Mouse (Mus musculus): ENCODE data around the gene Kdelr2. TPM values are rescaled to one million over a fixed set of nuclear protein-coding genes. Genes with fewer than 3 reads are reported as not detected.

Gene Kdelr2
- polyA plus RNA-seq, 1 experiment = 4.8 TPM

GRCm38 (mm10) chr5:143410841-143411395 is 7.3 kb downstream of the Kdelr2 start:
- TF ChIP-seq GATA1 (IDR thresholded peaks at IDR 0.05; ENCODE audit: low read length) (no peak), TAL1 (IDR thresholded peaks at IDR 0.05; ENCODE audit: low read length) (no peak)
- Histone ChIP-seq H3K4me1 (ENCODE audit: control insufficient read depth) (peaks cover 42% of the 10 kb centered on the region), H3K36me3 (ENCODE audit: control insufficient read depth) (peaks cover 88% of the 10 kb centered on the region), H3K4me3 (replicated peaks) (no peak overlapping the region), H3K9me3 (ENCODE audit: control insufficient read depth, low read length) (peaks cover 27% of the 10 kb centered on the region), H3K27me3 (ENCODE audit: control insufficient read depth) (no peaks in the 10 kb centered on the region; the same call in 1 of the 2 replicates)

- Histone ChIP-seq H3K36me3 (ENCODE audit: control insufficient read depth) (peaks cover 73% of the 10 kb centered on the region), H3K27me3 (ENCODE audit: control insufficient read depth) (no peaks in the 10 kb centered on the region), H3K9me3 (ENCODE audit: control insufficient read depth, low read length) (no peaks in the 10 kb centered on the region; the same call in 1 of the 2 replicates), H3K4me1 (ENCODE audit: control insufficient read depth) (peaks cover 2% of the 10 kb centered on the region), H3K4me3 (replicated peaks) (no peak overlapping the region)
- TF ChIP-seq GATA1 (IDR thresholded peaks at IDR 0.05; ENCODE audit: low read length) = no peak
- no peak for TF ChIP-seq TAL1 (IDR thresholded peaks at IDR 0.05; ENCODE audit: low read length)
Measured at GRCm38 (mm10) chr5:143421484-143421883, 17.8 kb downstream of the Kdelr2 start.

GRCm38 (mm10) chr5:143422990-143423389 is 19.4 kb downstream of the Kdelr2 start:
- Histone ChIP-seq H3K9me3 (ENCODE audit: control insufficient read depth, low read length) (no peaks in the 10 kb centered on the region), H3K27me3 (ENCODE audit: control insufficient read depth) (no peaks in the 10 kb centered on the region), H3K4me1 (ENCODE audit: control insufficient read depth) (peaks cover 2% of the 10 kb centered on the region), H3K36me3 (ENCODE audit: control insufficient read depth) (peaks cover 58% of the 10 kb centered on the region), H3K4me3 (replicated peaks) (no peak overlapping the region)
- TF ChIP-seq GATA1 (IDR thresholded peaks at IDR 0.05; ENCODE audit: low read length) = no peak
- TF ChIP-seq TAL1 (IDR thresholded peaks at IDR 0.05; ENCODE audit: low read length) = no peak

- TF ChIP-seq TAL1 (IDR thresholded peaks at IDR 0.05; ENCODE audit: low read length) (no peak), GATA1 (IDR thresholded peaks at IDR 0.05; ENCODE audit: low read length) (no peak)
- Histone ChIP-seq H3K4me3 (replicated peaks) (no peak overlapping the region), H3K9me3 (ENCODE audit: control insufficient read depth, low read length) (no peaks in the 10 kb centered on the region), H3K4me1 (ENCODE audit: control insufficient read depth) (peaks cover 2% of the 10 kb centered on the region), H3K27me3 (ENCODE audit: control insufficient read depth) (no peaks in the 10 kb centered on the region), H3K36me3 (ENCODE audit: control insufficient read depth) (peaks cover 48% of the 10 kb centered on the region)
Measured at GRCm38 (mm10) chr5:143423899-143424519, 20.4 kb downstream of the Kdelr2 start.

- TF ChIP-seq GATA1 (IDR thresholded peaks at IDR 0.05; ENCODE audit: low read length) = no peak
- Histone ChIP-seq H3K9me3 (ENCODE audit: control insufficient read depth, low read length) (no peaks in the 10 kb centered on the region), H3K4me1 (ENCODE audit: control insufficient read depth) (no peaks in the 10 kb centered on the region), H3K27me3 (ENCODE audit: control insufficient read depth) (no peaks in the 10 kb centered on the region), H3K4me3 (replicated peaks) (no peak overlapping the region), H3K36me3 (ENCODE audit: control insufficient read depth) (no peaks in the 10 kb centered on the region)
Measured at GRCm38 (mm10) chr5:143434421-143434820, 30.8 kb downstream of the Kdelr2 start.

- TF ChIP-seq TAL1 (IDR thresholded peaks at IDR 0.05; ENCODE audit: low read length) = no peak
- no peak for TF ChIP-seq GATA1 (IDR thresholded peaks at IDR 0.05; ENCODE audit: low read length)
- H3K27me3 ChIP-seq (ENCODE audit: control insufficient read depth) = no peaks in the 10 kb centered on the region
- no peaks in the 10 kb centered on the region for H3K9me3 ChIP-seq (ENCODE audit: control insufficient read depth, low read length)
- H3K36me3 ChIP-seq (ENCODE audit: control insufficient read depth) = no peaks in the 10 kb centered on the region
- no peaks in the 10 kb centered on the region for H3K4me1 ChIP-seq (ENCODE audit: control insufficient read depth)
- no peak overlapping the region for H3K4me3 ChIP-seq (replicated peaks)
Measured at GRCm38 (mm10) chr5:143441298-143441697, 37.7 kb downstream of the Kdelr2 start.

- Histone ChIP-seq H3K4me3 (replicated peaks) (no peak overlapping the region), H3K36me3 (ENCODE audit: control insufficient read depth) (no peaks in the 10 kb centered on the region), H3K4me1 (ENCODE audit: control insufficient read depth) (no peaks in the 10 kb centered on the region), H3K27me3 (ENCODE audit: control insufficient read depth) (no peaks in the 10 kb centered on the region), H3K9me3 (ENCODE audit: control insufficient read depth, low read length) (no peaks in the 10 kb centered on the region)
- TF ChIP-seq GATA1 (IDR thresholded peaks at IDR 0.05; ENCODE audit: low read length) (no peak), TAL1 (IDR thresholded peaks at IDR 0.05; ENCODE audit: low read length) (no peak)
Measured at GRCm38 (mm10) chr5:143441753-143442152, 38.1 kb downstream of the Kdelr2 start.

GRCm38 (mm10) chr5:143463671-143464070 is 60.0 kb downstream of the Kdelr2 start:
- H3K36me3 ChIP-seq (ENCODE audit: control insufficient read depth) = peaks cover 24% of the 10 kb centered on the region
- no peak for TF ChIP-seq GATA1 (IDR thresholded peaks at IDR 0.05; ENCODE audit: low read length)
- TF ChIP-seq TAL1 (IDR thresholded peaks at IDR 0.05; ENCODE audit: low read length) = no peak
- H3K9me3 ChIP-seq (ENCODE audit: control insufficient read depth, low read length) = no peaks in the 10 kb centered on the region
- H3K4me1 ChIP-seq (ENCODE audit: control insufficient read depth) = peaks cover 47% of the 10 kb centered on the region
- peak overlapping the region; percentile 77 for H3K4me3 ChIP-seq (replicated peaks)
- peaks cover 7% of the 10 kb centered on the region for H3K27me3 ChIP-seq (ENCODE audit: control insufficient read depth)

- H3K36me3 ChIP-seq (ENCODE audit: control insufficient read depth) = peaks cover 30% of the 10 kb centered on the region
- no peaks in the 10 kb centered on the region for H3K9me3 ChIP-seq (ENCODE audit: control insufficient read depth, low read length)
- H3K4me1 ChIP-seq (ENCODE audit: control insufficient read depth) = peaks cover 47% of the 10 kb centered on the region
- H3K4me3 ChIP-seq (replicated peaks) = peak within 1 kb of the TSS; percentile 77
- TF ChIP-seq TAL1 (IDR thresholded peaks at IDR 0.05; ENCODE audit: low read length) (no peak), GATA1 (IDR thresholded peaks at IDR 0.05; ENCODE audit: low read length) (no peak)
- peaks cover 7% of the 10 kb centered on the region for H3K27me3 ChIP-seq (ENCODE audit: control insufficient read depth)
Measured at GRCm38 (mm10) chr5:143464100-143464756, 60.6 kb downstream of the Kdelr2 start, which contains the start of gene Daglb. Gene Daglb (plus strand): TSS chr5:143464584.

Data from erythroblast, embryonic 14.5 days (primary cell).